Mouse (Mus musculus): ENCODE measurements around the gene Styxl1. TPM values are rescaled to one million over a fixed set of nuclear protein-coding genes. Genes with fewer than 3 reads are reported as not detected.

The Styxl1 gene
- polyA plus RNA-seq, 2 experiments, result 0.02 TPM; not detected in 1

DNA sequence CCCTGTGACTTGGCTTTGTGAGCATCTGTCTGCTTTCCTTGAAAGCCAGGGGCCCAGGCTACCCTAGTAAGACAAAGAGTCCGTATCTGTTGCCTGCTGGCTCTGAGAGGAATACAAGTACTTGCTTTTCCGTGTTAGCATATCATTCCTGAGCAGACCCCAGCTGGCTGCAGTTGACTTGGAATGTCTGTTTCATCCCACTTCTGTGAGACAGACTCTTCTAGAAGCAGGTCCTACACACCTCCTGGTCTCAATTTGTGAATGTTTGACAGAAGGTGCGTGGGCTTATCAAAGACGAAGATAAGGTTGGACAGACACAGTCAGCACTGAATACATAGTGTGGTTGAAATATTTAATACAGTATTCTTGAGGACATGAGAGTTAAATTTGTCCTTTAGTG lies 65.4 kb downstream of the Styxl1 start:
- no peaks in the 10 kb centered on the region for H3K27me3 ChIP-seq (ENCODE audit: control insufficient read depth, insufficient read depth, low read length)
- DNase-seq (ENCODE audit: low read depth in 3 of 3, low spot score in 3 of 3) (no peak), ATAC-seq (ENCODE audit: insufficient read depth) (no peak)
- no peak overlapping the region for H3K4me3 ChIP-seq (ENCODE audit: insufficient read depth in 1 of 2, low read depth in 2 of 2, low read length in 2 of 2)
- no peaks in the 10 kb centered on the region; the same call in 1 of the 2 replicates for H3K36me3 ChIP-seq (replicated peaks; ENCODE audit: control insufficient read depth, insufficient read depth, low read depth)
- H3K9me3 ChIP-seq (ENCODE audit: control insufficient read depth, low read length), result no peaks in the 10 kb centered on the region
- H3K4me2 ChIP-seq (ENCODE audit: low read depth), result no peak overlapping the region
- peaks cover 12 to 29% of the 10 kb centered on the region in 2 experiments for H3K4me1 ChIP-seq (replicated peaks; ENCODE audit: control insufficient read depth in 2 of 2, insufficient read depth in 2 of 2, low read length in 1 of 2)
- H3K9ac ChIP-seq (replicated peaks), result no peak overlapping the region
- H3K27ac ChIP-seq, result no peak overlapping the region
- 14% methylated on average over 4 of the region's 4 CpGs for WGBS (ENCODE audit: insufficient replicate concordance)
- TF ChIP-seq CTCF (IDR thresholded peaks at IDR 0.05; ENCODE audit: low read depth) (no peak), EP300 (IDR thresholded peaks at IDR 0.05; ENCODE audit: low read depth) (no peak)

DNA sequence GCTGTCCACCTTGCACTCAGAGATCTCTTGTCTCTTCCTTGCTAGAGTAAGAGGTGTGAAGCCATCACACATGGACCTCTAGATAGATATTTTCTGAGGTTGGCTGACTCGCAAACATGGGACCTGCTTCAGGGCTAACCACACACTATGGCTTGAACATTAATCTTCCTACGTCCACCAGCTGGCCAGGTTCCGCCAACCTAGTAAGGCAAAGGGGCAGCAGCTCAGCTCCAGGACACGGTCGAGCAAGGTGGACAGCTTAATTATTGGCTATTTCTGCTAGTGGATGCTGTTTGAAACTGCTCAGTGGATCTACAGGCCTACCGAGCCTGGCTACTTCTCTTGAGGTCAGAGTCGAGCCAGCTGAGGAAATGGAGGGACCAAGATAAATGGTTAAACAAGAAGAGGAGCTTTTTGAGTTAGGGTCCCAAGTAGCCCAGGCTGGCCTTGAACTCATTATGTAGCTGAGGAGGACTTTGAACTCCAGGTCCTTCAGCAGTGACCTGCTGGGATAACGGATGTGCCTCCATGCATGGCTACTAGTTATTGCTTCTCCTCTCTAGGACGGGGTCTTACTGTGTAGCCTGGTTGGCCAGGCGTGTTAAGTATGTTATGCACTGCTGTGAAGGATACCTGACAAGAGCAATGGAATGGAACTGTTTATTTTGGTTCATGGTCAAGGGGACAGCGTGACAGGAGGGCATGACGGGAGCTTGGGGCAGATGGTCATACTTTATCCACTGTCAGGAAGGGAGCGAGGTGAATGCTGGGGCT lies 66.4 kb downstream of the Styxl1 start:
- Histone ChIP-seq H3K27me3 (ENCODE audit: control insufficient read depth, insufficient read depth, low read length) (no peaks in the 10 kb centered on the region), H3K9ac (replicated peaks) (no peak overlapping the region), H3K27ac (no peak overlapping the region), H3K36me3 (replicated peaks; ENCODE audit: control insufficient read depth, insufficient read depth, low read depth) (no peaks in the 10 kb centered on the region), H3K4me2 (ENCODE audit: low read depth) (no peak overlapping the region), H3K9me3 (ENCODE audit: control insufficient read depth, low read length) (no peaks in the 10 kb centered on the region), H3K4me1 (replicated peaks; ENCODE audit: control insufficient read depth in 2 of 2, insufficient read depth in 2 of 2, low read length in 1 of 2) (peaks cover 12 to 31% of the 10 kb centered on the region in 2 experiments), H3K4me3 (ENCODE audit: insufficient read depth in 1 of 2, low read depth in 2 of 2, low read length in 2 of 2) (no peak overlapping the region)
- no peak for ATAC-seq (ENCODE audit: insufficient read depth)
- TF ChIP-seq CTCF (IDR thresholded peaks at IDR 0.05; ENCODE audit: low read depth), result no peak
- no peak for TF ChIP-seq EP300 (IDR thresholded peaks at IDR 0.05; ENCODE audit: low read depth)
- 59% methylated on average over 13 of the region's 13 CpGs for WGBS (ENCODE audit: insufficient replicate concordance)
- DNase-seq (ENCODE audit: low read depth in 3 of 3, low spot score in 3 of 3), result no peak

DNA sequence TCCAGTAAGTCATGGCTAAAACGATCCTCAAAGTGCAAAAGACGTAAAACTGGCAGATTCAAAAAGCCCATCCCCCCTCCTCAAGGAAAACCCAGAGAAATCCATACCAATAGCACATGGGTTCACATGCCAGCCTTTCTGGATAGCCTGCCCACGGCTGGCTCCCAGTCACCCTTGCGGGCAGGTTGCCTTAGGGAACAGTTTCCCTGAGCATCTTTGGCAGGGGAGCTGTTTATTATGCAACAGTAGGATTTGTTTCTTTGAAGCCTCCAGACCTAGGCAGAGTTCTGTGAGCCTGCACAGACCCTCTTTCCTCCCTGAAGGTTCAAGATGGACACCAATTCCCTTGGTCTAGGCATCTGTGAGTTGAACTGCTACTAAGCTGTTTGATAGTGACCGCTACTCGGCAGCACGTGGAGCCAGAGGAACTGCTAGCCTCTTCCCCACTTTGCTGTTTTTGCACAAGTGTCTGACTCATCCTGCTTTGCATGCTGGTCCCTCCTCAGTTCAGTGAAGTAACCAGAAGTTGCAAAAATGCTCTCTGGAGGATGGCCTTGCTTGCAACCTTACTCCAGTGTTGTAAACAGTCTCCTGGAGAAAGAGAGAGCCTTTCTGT lies 67.5 kb downstream of the Styxl1 start:
- Histone ChIP-seq H3K4me3 (ENCODE audit: insufficient read depth in 1 of 2, low read depth in 2 of 2, low read length in 2 of 2) (no peak overlapping the region), H3K4me1 (replicated peaks; ENCODE audit: control insufficient read depth in 2 of 2, insufficient read depth in 2 of 2, low read length in 1 of 2) (peaks cover 12 to 31% of the 10 kb centered on the region in 2 experiments), H3K9ac (replicated peaks) (no peak overlapping the region), H3K4me2 (ENCODE audit: low read depth) (no peak overlapping the region), H3K27ac (no peak overlapping the region), H3K9me3 (ENCODE audit: control insufficient read depth, low read length) (no peaks in the 10 kb centered on the region), H3K36me3 (replicated peaks; ENCODE audit: control insufficient read depth, insufficient read depth, low read depth) (no peaks in the 10 kb centered on the region), H3K27me3 (ENCODE audit: control insufficient read depth, insufficient read depth, low read length) (no peaks in the 10 kb centered on the region)
- ATAC-seq (ENCODE audit: insufficient read depth) (no peak), DNase-seq (ENCODE audit: low read depth in 3 of 3, low spot score in 3 of 3) (no peak)
- no peak for TF ChIP-seq CTCF (IDR thresholded peaks at IDR 0.05; ENCODE audit: low read depth)
- TF ChIP-seq EP300 (IDR thresholded peaks at IDR 0.05; ENCODE audit: low read depth), result no peak
- WGBS (ENCODE audit: insufficient replicate concordance), result 50% methylated on average over 7 of the region's 7 CpGs

DNA sequence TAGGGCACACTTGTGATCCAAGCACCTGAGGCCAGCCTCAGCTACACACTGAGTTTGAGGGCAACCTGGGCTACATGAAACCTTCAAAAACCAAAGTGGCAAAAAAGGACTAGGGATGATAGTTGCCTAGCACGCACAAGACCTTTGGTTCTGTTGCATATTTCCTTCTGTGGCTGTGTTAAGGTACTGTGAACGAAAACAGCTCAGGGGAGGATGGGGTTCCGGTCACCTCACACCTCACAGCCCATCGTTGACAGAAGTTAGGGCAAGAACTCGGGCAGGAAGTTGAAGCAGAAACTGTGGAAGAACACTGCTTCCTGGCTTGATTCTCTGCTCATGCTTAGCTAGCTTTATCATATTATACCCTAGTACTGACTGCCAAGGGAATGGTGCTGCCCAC lies 68.5 kb downstream of the Styxl1 start:
- H3K4me1 ChIP-seq (replicated peaks; ENCODE audit: control insufficient read depth in 2 of 2, insufficient read depth in 2 of 2, low read length in 1 of 2), result peaks cover 12 to 31% of the 10 kb centered on the region in 2 experiments
- no peaks in the 10 kb centered on the region for H3K27me3 ChIP-seq (ENCODE audit: control insufficient read depth, insufficient read depth, low read length)
- no peak overlapping the region for H3K4me3 ChIP-seq (ENCODE audit: insufficient read depth in 1 of 2, low read depth in 2 of 2, low read length in 2 of 2)
- TF ChIP-seq EP300 (IDR thresholded peaks at IDR 0.05; ENCODE audit: low read depth), result no peak
- TF ChIP-seq CTCF (IDR thresholded peaks at IDR 0.05; ENCODE audit: low read depth), result no peak
- no peak overlapping the region for H3K9ac ChIP-seq (replicated peaks)
- H3K9me3 ChIP-seq (ENCODE audit: control insufficient read depth, low read length), result no peaks in the 10 kb centered on the region
- DNase-seq (ENCODE audit: low read depth in 3 of 3, low spot score in 3 of 3), result no peak
- no peak overlapping the region for H3K4me2 ChIP-seq (ENCODE audit: low read depth)
- no peak for ATAC-seq (ENCODE audit: insufficient read depth)
- H3K36me3 ChIP-seq (replicated peaks; ENCODE audit: control insufficient read depth, insufficient read depth, low read depth), result no peaks in the 10 kb centered on the region
- no peak overlapping the region for H3K27ac ChIP-seq
- 68% methylated on average over 5 of the region's 5 CpGs for WGBS (ENCODE audit: insufficient replicate concordance)

DNA sequence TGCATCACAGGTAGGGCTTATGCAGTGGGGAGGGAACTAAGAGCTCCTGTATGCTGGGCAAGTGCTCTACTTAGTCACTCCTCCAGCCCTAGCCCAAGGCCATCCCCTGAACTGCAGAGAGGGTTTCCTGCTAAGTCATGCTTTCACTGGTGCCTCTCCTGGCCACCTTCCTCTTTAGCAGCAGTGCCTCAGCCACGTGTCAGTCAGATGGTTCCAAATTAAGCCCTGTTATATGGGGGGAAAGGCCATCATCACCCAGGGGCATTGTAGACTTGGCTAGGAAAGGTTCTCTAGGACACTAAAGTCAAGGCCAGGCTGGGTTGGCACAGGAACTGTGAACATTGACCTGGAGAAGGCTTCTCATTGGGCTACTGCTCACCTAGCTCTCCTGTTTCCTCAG lies 70.3 kb downstream of the Styxl1 start:
- Histone ChIP-seq H3K9ac (replicated peaks) (no peak overlapping the region), H3K4me3 (ENCODE audit: insufficient read depth in 1 of 2, low read depth in 2 of 2, low read length in 2 of 2) (no peak overlapping the region), H3K9me3 (ENCODE audit: control insufficient read depth, low read length) (no peaks in the 10 kb centered on the region), H3K4me2 (ENCODE audit: low read depth) (no peak overlapping the region), H3K36me3 (replicated peaks; ENCODE audit: control insufficient read depth, insufficient read depth, low read depth) (no peaks in the 10 kb centered on the region), H3K27me3 (ENCODE audit: control insufficient read depth, insufficient read depth, low read length) (no peaks in the 10 kb centered on the region), H3K27ac (no peak overlapping the region), H3K4me1 (replicated peaks; ENCODE audit: control insufficient read depth in 2 of 2, insufficient read depth in 2 of 2, low read length in 1 of 2) (peaks cover 5 to 24% of the 10 kb centered on the region in 2 experiments)
- TF ChIP-seq CTCF (IDR thresholded peaks at IDR 0.05; ENCODE audit: low read depth) (no peak), EP300 (IDR thresholded peaks at IDR 0.05; ENCODE audit: low read depth) (no peak)
- WGBS (ENCODE audit: insufficient replicate concordance), result 5% methylated on average over 1 of the region's 1 CpGs
- ATAC-seq (ENCODE audit: insufficient read depth) (peak; percentile 47; the same call in 1 of the 2 replicates), DNase-seq (ENCODE audit: low read depth in 3 of 3, low spot score in 3 of 3) (no peak)
